Mouse (Mus musculus) liver, embryonic 13.5 days (tissue): ENCODE data around the gene Cisd3. TPM values are rescaled to one million over a fixed set of nuclear protein-coding genes. Genes with fewer than 3 reads are reported as not detected.
A peak's percentile ranks its signal among the peaks of the same experiment; 100 is the strongest.
"Not testable (repeated sequence)": the region's sequence is repeated elsewhere in the genome, so short reads cannot be mapped to it uniquely, and the experiment has no call there.

Experiments used
- ATAC-seq: fragments of 200-750 bp; cut with Nextera tagmentation; 2 replicates; pipeline ENCODE4 v1.8.0; 2017; ENCODE audit warnings: low read depth, mild to moderate bottlenecking, moderate number of reproducible peaks, moderate library complexity
- DNase-seq: peaks from one replicate; pipeline ENCODE4 v3.0.0; 2022
- H3K27ac ChIP-seq: fragments of 300-500 bp; sonication (generic); 2 replicates; pipeline ENCODE4 v1.5.1; 2015; ENCODE audit warnings: moderate library complexity, mild to moderate bottlenecking, inconsistent platforms
- H3K27me3 ChIP-seq: fragments of 300-500 bp; sonication (generic); 2 replicates; pipeline ENCODE4 v1.6.1; 2015; ENCODE audit warnings: mild to moderate bottlenecking, inconsistent platforms
- H3K36me3 ChIP-seq: fragments of 300-500 bp; sonication (generic); 2 replicates; pipeline ENCODE4 v1.6.1; 2015; ENCODE audit warnings: mild to moderate bottlenecking, inconsistent platforms
- H3K4me1 ChIP-seq: fragments of 300-500 bp; sonication (generic); replicated peaks from 2 replicates; pipeline ENCODE4 v1.6.1; 2015; ENCODE audit warnings: inconsistent platforms
- H3K4me2 ChIP-seq: fragments of 300-500 bp; sonication (generic); 2 replicates; pipeline ENCODE4 v1.6.1; 2015; ENCODE audit warnings: inconsistent platforms, mild to moderate bottlenecking, moderate library complexity
- H3K4me3 ChIP-seq: fragments of 300-500 bp; sonication (generic); replicated peaks from 2 replicates; pipeline ENCODE4 v1.5.1; 2015; ENCODE audit warnings: mild to moderate bottlenecking, inconsistent platforms
- H3K9ac ChIP-seq: fragments of 300-500 bp; sonication (generic); 2 replicates; pipeline ENCODE4 v1.6.1; 2015; ENCODE audit warnings: mild to moderate bottlenecking, inconsistent platforms
- H3K9me3 ChIP-seq: fragments of 300-500 bp; sonication (generic); replicated peaks from 2 replicates; pipeline ENCODE4 v1.6.1; 2016; ENCODE audit warnings: inconsistent platforms
- WGBS: fragments of 180-500 bp; shearing (Covaris S2); methylation state at CpG from one replicate; pipeline ENCODE4 v1.1.7; 2015; ENCODE audit not compliant: insufficient replicate concordance; 5-methylcytosine and 5-hydroxymethylcytosine counted together
- polyA plus RNA-seq: library from polyadenylated mRNA; unstranded; fragments of >200 nt; fragmentation: Nextera tagmentation; extraction: Ambion mirVana; gene quantifications from 2 replicates; pipeline ENCODE4 v1.2.1, GENCODE M21; 2015

Gene Cisd3
- polyA plus RNA-seq, 1 experiment from 2014 or later: 13.3 TPM

GRCm38 (mm10) chr11:97700746-97701580 is 15.3 kb downstream of the Cisd3 start:
- Histone ChIP-seq H3K4me1 (peaks cover 72% of the 10 kb centered on the region), H3K4me2 (peak overlapping the region; percentile 85), H3K9ac (peak overlapping the region; percentile 46), H3K4me3 (peak overlapping the region; percentile 66), H3K27ac (peak overlapping the region; percentile 65; the same call in 1 of the 2 replicates), H3K36me3 (peaks cover 12% of the 10 kb centered on the region; the same call in 1 of the 2 replicates), H3K27me3 (peaks cover 55% of the 10 kb centered on the region), H3K9me3 (no peaks in the 10 kb centered on the region)
- no peak for ATAC-seq
- 17% methylated on average over 30 of the region's 30 CpGs for WGBS
- DNase-seq: no peak

GRCm38 (mm10) chr11:97701581-97702392 is 16.2 kb downstream of the Cisd3 start:
- DNase-seq (no peak), ATAC-seq (no peak)
- Histone ChIP-seq H3K36me3 (peaks cover 20% of the 10 kb centered on the region), H3K4me1 (peaks cover 71% of the 10 kb centered on the region), H3K4me2 (peak overlapping the region; percentile 85), H3K4me3 (peak overlapping the region; percentile 77), H3K27me3 (peaks cover 55% of the 10 kb centered on the region), H3K9ac (no peak overlapping the region), H3K9me3 (no peaks in the 10 kb centered on the region), H3K27ac (no peak overlapping the region)
- WGBS: 37% methylated on average over 15 of the region's 15 CpGs

- Histone ChIP-seq H3K4me3 (peak overlapping the region; percentile 77), H3K27me3 (peaks cover 51% of the 10 kb centered on the region), H3K9ac (peak overlapping the region; percentile 75), H3K4me1 (peaks cover 71% of the 10 kb centered on the region), H3K27ac (peak overlapping the region; percentile 65; the same call in 1 of the 2 replicates), H3K4me2 (peak overlapping the region; percentile 85), H3K9me3 (no peaks in the 10 kb centered on the region), H3K36me3 (peaks cover 26% of the 10 kb centered on the region)
- 0 out of 2 replicates have a peak, but pooled peaks have one; percentile 0 for ATAC-seq
- under 1% methylated on average over 24 of the region's 24 CpGs for WGBS
- DNase-seq: peak; percentile 75
Observed at GRCm38 (mm10) chr11:97702393-97702745, 16.7 kb downstream of the Cisd3 start.

- Histone ChIP-seq H3K36me3 (peaks cover 34% of the 10 kb centered on the region), H3K9me3 (no peaks in the 10 kb centered on the region), H3K27ac (peak within 1 kb of the TSS; percentile 71), H3K4me1 (peaks cover 62% of the 10 kb centered on the region), H3K9ac (peak within 1 kb of the TSS; percentile 80), H3K4me3 (peak within 1 kb of the TSS; percentile 77), H3K4me2 (peak within 1 kb of the TSS; percentile 85), H3K27me3 (peaks cover 43% of the 10 kb centered on the region)
- under 1% methylated on average over 35 of the region's 35 CpGs for WGBS
- ATAC-seq (peak; percentile 92), DNase-seq (peak; percentile 99)
Observed at GRCm38 (mm10) chr11:97703039-97703826, 17.6 kb downstream of the Cisd3 start, which contains the start of gene Psmb3. Gene Psmb3, plus strand, starts transcription at chr11:97703399.

- not testable (repeated sequence) for H3K4me2 ChIP-seq, H3K9me3 ChIP-seq, H3K27ac ChIP-seq, H3K9ac ChIP-seq, H3K27me3 ChIP-seq, ATAC-seq, H3K4me3 ChIP-seq, DNase-seq
- 66% methylated on average over 2 of the region's 2 CpGs for WGBS
- H3K36me3 ChIP-seq: peaks cover 82% of the 10 kb centered on the region
- peaks cover 11% of the 10 kb centered on the region for H3K4me1 ChIP-seq
Observed at GRCm38 (mm10) chr11:97710067-97710466, 24.4 kb downstream of the Cisd3 start.

GRCm38 (mm10) chr11:97711200-97711900 is 25.7 kb downstream of the Cisd3 start:
- Histone ChIP-seq H3K36me3 (peaks cover 71% of the 10 kb centered on the region), H3K9ac (no peak overlapping the region), H3K27me3 (no peaks in the 10 kb centered on the region), H3K4me3 (no peak overlapping the region), H3K4me2 (no peak overlapping the region), H3K4me1 (0 out of 2 replicates have a peak, but pooled peaks cover 1% of the 10 kb centered on the region), H3K27ac (no peak overlapping the region), H3K9me3 (no peaks in the 10 kb centered on the region)
- ATAC-seq: no peak
- no peak for DNase-seq
- 67% methylated on average over 13 of the region's 13 CpGs for WGBS

GRCm38 (mm10) chr11:97712286-97712685 is 26.7 kb downstream of the Cisd3 start:
- no peaks in the 10 kb centered on the region for H3K4me1 ChIP-seq
- H3K4me2 ChIP-seq: no peak overlapping the region
- H3K36me3 ChIP-seq: peaks cover 68% of the 10 kb centered on the region
- no peak overlapping the region for H3K27ac ChIP-seq
- H3K9me3 ChIP-seq: no peaks in the 10 kb centered on the region
- DNase-seq: no peak
- ATAC-seq: no peak
- no peak overlapping the region for H3K9ac ChIP-seq
- H3K4me3 ChIP-seq: no peak overlapping the region
- no peaks in the 10 kb centered on the region for H3K27me3 ChIP-seq
- WGBS: 91% methylated on average over 15 of the region's 15 CpGs

GRCm38 (mm10) chr11:97713896-97714295 is 28.3 kb downstream of the Cisd3 start:
- Histone ChIP-seq H3K36me3 (peaks cover 69% of the 10 kb centered on the region), H3K27me3 (no peaks in the 10 kb centered on the region), H3K4me3 (no peak overlapping the region), H3K4me2 (no peak overlapping the region), H3K4me1 (no peaks in the 10 kb centered on the region; the same call in 1 of the 2 replicates), H3K9me3 (no peaks in the 10 kb centered on the region), H3K27ac (no peak overlapping the region), H3K9ac (no peak overlapping the region)
- ATAC-seq: no peak
- DNase-seq: no peak
- 79% methylated on average over 8 of the region's 8 CpGs for WGBS

- WGBS: 91% methylated on average over 3 of the region's 3 CpGs
- DNase-seq: no peak
- Histone ChIP-seq H3K27me3 (no peaks in the 10 kb centered on the region), H3K9me3 (no peaks in the 10 kb centered on the region), H3K4me3 (no peak overlapping the region), H3K4me1 (peaks cover 4% of the 10 kb centered on the region; the same call in 1 of the 2 replicates), H3K27ac (no peak overlapping the region), H3K36me3 (peaks cover 69% of the 10 kb centered on the region), H3K9ac (no peak overlapping the region), H3K4me2 (no peak overlapping the region)
- no peak for ATAC-seq
Observed at GRCm38 (mm10) chr11:97714356-97714755, 28.7 kb downstream of the Cisd3 start.
